Mouse (Mus musculus) lung, embryonic 14.5 days (tissue): ENCODE measurements at regions not wholly inside any gene's neighbourhood (a gene's known extent, or its start where the extent isn't known, plus 50 kb on each side); places are given as distances from the start of the nearest gene placed in this dataset.

Experiments
- ATAC-seq: fragments of 200-750 bp; cut with Nextera tagmentation; 2 replicates; pipeline ENCODE4 v1.8.0; 2017; ENCODE audit warnings: mild to moderate bottlenecking, moderate TSS enrichment, moderate library complexity; ENCODE audit not compliant: insufficient read depth
- DNase-seq: peaks from one replicate; pipeline ENCODE4 v3.0.0-alpha.2; 2015
- H3K27ac ChIP-seq: fragments of 300-500 bp; sonication (generic); 2 replicates; pipeline ENCODE4 v1.5.1; 2014; ENCODE audit warnings: low read depth, mild to moderate bottlenecking, moderate library complexity
- H3K27me3 ChIP-seq: fragments of 300-500 bp; sonication (generic); 2 replicates; pipeline ENCODE4 v1.6.1; 2014; ENCODE audit warnings: low read length, control low read depth; ENCODE audit not compliant: insufficient read depth
- H3K36me3 ChIP-seq: fragments of 300-500 bp; sonication (generic); 2 replicates; pipeline ENCODE4 v1.6.1; 2014; ENCODE audit warnings: control low read depth; ENCODE audit not compliant: insufficient read depth
- H3K4me1 ChIP-seq: fragments of 300-500 bp; sonication (generic); 2 replicates; pipeline ENCODE4 v1.6.1; 2014; ENCODE audit warnings: antibody characterized with exemption, control low read depth; ENCODE audit not compliant: insufficient read depth
- H3K4me2 ChIP-seq: fragments of 300-500 bp; sonication (generic); 2 replicates; pipeline ENCODE4 v1.6.1; 2014; ENCODE audit warnings: mild to moderate bottlenecking
- H3K4me3 ChIP-seq: fragments of 300-500 bp; sonication (generic); 2 replicates; pipeline ENCODE4 v1.5.1; 2014; ENCODE audit warnings: low read depth, low read length
- H3K9ac ChIP-seq: fragments of 300-500 bp; sonication (generic); 2 replicates; pipeline ENCODE4 v1.6.1; 2014
- H3K9me3 ChIP-seq: fragments of 300-500 bp; sonication (generic); 2 replicates; pipeline ENCODE4 v1.6.1; 2016; ENCODE audit warnings: low read depth, low read length, control low read depth
- CTCF ChIP-seq: IDR thresholded peaks from 2 replicates; pipeline ENCODE4 v1.5.1; 2016; ENCODE audit warnings: antibody characterized with exemption, low read depth
- WGBS: fragments of 180-500 bp; shearing (Covaris S2); extraction: QIAGEN DNeasy Blood & Tissue Kit; methylation state at CpG from one replicate; pipeline ENCODE4 v1.1.7; 2014; 5-methylcytosine and 5-hydroxymethylcytosine counted together

DNA sequence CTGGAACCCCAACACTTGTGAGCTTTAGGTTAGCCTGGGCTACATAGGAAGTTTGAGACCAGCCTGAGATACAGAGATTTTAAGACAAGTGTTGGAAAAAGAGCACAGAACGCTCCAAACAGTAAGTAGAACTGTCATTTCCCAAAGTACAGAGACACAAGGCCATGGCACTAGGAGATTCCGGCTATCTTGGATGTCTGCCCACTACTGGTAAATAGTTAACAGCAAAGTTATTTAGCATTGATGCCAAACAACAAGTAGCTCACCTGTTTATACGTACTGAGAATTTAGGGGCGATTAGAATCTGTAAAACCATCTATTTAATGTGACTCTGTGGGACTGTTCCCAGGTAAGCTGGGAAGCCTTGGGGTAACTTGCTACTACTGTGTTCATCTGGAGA is 135.6 kb upstream of the Hs3st4 start:
- no peak for TF ChIP-seq CTCF
- H3K4me3 ChIP-seq: no peak overlapping the region
- no peaks in the 10 kb centered on the region for H3K9me3 ChIP-seq
- H3K27ac ChIP-seq: no peak overlapping the region
- no peak overlapping the region for H3K9ac ChIP-seq
- H3K27me3 ChIP-seq: no peaks in the 10 kb centered on the region
- no peak for ATAC-seq
- no peak for DNase-seq
- no peaks in the 10 kb centered on the region for H3K36me3 ChIP-seq
- H3K4me1 ChIP-seq: no peaks in the 10 kb centered on the region
- WGBS: 72% methylated on average over 4 of the region's 4 CpGs
- no peak overlapping the region for H3K4me2 ChIP-seq

DNA sequence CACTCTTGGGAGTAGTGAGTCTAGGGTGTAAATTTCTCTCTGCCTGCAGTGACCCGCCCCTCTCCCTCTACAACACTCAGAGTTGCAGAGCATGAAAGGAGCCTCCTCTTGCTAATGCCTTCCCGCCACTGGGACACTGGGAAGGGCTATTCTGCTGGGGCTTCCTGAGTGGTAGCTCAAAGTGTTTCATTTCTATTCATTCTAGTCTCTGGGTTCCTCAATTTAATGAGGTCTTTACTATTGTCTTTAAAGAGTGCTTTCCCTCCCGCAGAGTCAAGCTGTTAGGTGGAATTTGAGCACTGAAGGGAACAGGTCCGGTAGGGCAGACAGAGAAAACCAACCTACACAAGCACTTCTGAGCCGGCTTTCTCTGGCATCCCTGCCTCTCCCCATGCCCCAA is 134.0 kb upstream of the Hs3st4 start:
- Histone ChIP-seq H3K27me3 (no peaks in the 10 kb centered on the region), H3K4me2 (no peak overlapping the region), H3K27ac (no peak overlapping the region), H3K4me3 (no peak overlapping the region), H3K36me3 (no peaks in the 10 kb centered on the region), H3K4me1 (no peaks in the 10 kb centered on the region), H3K9me3 (no peaks in the 10 kb centered on the region), H3K9ac (no peak overlapping the region)
- DNase-seq: no peak
- TF ChIP-seq CTCF: no peak
- WGBS: 49% methylated on average over 5 of the region's 5 CpGs
- ATAC-seq: no peak

DNA sequence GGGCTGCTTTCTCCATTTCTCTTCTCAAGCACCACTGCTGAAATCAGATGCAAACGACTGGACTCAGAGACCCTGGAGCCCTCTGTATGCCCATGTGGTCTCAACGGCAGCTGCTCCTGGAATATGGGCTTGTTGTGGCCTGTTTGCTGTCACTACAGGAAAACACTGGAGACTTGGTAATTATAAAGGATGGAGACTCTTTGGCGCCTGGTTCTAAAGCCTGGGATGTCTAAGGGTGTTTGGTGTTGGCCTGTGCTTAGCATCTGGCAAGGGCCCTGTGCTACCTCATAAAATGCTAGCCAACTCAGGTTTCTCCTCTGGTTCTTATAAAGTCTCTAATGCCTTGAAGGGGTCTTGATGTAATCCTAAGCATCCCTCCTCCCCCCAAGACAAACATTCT is 133.4 kb upstream of the Hs3st4 start:
- 62% methylated on average over 3 of the region's 3 CpGs for WGBS
- H3K4me2 ChIP-seq: no peak overlapping the region
- H3K9ac ChIP-seq: no peak overlapping the region
- H3K9me3 ChIP-seq: no peaks in the 10 kb centered on the region
- DNase-seq: no peak
- TF ChIP-seq CTCF: no peak
- no peaks in the 10 kb centered on the region for H3K36me3 ChIP-seq
- H3K27me3 ChIP-seq: no peaks in the 10 kb centered on the region
- H3K27ac ChIP-seq: no peak overlapping the region
- H3K4me1 ChIP-seq: no peaks in the 10 kb centered on the region
- ATAC-seq: no peak
- no peak overlapping the region for H3K4me3 ChIP-seq

DNA sequence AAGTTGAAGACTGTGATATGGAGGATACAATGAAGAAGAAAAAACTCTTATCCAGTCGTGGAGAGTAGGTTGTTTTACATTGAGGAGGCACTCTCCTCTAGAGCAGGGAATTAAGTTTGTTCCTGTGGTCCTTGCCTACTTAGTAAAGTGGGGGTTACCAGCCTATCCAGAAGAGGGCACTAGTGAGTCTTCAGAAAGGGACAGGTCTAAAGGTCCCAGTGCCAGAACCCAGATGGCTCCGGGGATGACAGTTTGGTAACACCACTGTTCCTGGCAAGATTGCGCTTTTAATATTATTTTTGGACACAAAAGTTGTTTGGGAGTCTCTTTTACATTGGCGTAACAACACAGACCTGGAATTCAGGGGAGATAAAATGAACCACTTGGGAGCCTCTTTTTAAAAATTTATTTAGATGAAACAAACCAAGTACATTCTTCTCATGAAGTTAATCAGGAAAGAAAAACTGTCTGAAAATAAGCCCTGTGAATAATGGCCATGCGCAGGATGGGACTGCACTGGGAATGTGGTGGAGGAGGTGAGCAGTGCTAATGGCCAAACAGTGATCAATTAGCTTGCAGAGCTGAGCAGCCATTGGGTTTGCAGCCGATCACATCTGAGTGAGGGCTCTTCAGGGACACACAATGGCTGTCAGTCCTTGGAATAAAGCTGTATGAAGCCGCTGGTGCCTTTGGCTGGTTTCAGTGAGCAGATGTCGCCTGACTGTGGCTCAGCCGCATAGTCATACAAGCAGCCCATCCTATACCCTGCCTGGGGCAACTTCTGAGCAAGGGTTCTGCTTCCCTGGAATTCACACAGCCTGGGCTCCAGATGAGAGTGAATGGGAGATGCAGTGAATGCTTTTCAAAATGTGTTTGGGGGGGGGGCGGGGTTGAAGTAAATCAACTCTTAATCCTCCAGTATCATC is 132.1 kb upstream of the Hs3st4 start:
- Histone ChIP-seq H3K36me3 (no peaks in the 10 kb centered on the region), H3K4me1 (no peaks in the 10 kb centered on the region), H3K27ac (no peak overlapping the region), H3K9me3 (no peaks in the 10 kb centered on the region), H3K27me3 (no peaks in the 10 kb centered on the region), H3K4me3 (no peak overlapping the region), H3K4me2 (no peak overlapping the region), H3K9ac (no peak overlapping the region)
- DNase-seq (peak; percentile 22), ATAC-seq (no peak)
- TF ChIP-seq CTCF: peak; percentile 36; the same call in 1 of the 2 replicates
- 78% methylated on average over 10 of the region's 10 CpGs for WGBS

DNA sequence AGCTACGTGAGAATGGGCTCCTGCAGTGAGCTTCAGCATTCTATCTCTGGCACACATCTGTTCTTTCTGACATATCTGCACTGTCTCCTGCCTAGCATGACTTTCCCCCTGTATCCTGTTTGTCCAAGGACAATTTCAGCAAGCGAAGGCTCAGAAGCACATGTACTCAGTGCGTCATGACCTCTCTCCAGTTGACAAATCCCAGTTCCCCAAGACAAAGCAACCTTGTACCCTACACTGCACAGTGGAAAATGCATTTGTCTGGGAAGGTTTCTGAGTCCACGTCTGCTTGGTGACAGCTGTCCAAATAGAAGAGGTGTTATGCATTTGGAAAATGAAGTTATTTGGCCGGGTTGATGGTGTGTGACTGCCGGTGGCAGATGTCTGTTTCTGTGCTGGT is 125.1 kb upstream of the Hs3st4 start:
- Histone ChIP-seq H3K9me3 (no peaks in the 10 kb centered on the region), H3K36me3 (no peaks in the 10 kb centered on the region), H3K9ac (no peak overlapping the region), H3K27ac (no peak overlapping the region), H3K4me3 (no peak overlapping the region), H3K4me2 (no peak overlapping the region), H3K4me1 (no peaks in the 10 kb centered on the region), H3K27me3 (no peaks in the 10 kb centered on the region)
- DNase-seq (peak; percentile 0), ATAC-seq (no peak)
- TF ChIP-seq CTCF: no peak
- WGBS: 44% methylated on average over 6 of the region's 6 CpGs

DNA sequence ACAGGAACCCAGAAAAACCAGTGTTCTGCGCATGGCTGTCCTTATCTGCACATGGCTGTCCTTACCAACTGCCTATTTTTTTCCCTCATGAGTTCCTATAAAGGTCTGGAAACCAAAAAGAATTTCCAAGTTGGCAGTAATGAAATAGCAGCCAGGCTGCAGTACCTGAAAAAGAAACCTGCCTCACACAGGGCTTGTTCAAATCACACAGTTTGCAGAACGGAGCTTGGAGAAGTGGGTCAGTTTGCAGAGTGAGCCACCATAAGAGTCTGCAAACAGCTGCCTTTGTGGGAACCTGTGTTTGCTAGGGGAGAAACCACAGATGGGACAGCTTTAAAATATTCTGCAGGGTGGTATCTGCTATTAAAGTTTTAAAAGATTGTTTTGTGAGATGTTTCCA is 121.0 kb upstream of the Hs3st4 start:
- no peak for TF ChIP-seq CTCF
- no peak for DNase-seq
- Histone ChIP-seq H3K9ac (no peak overlapping the region), H3K36me3 (no peaks in the 10 kb centered on the region), H3K27me3 (no peaks in the 10 kb centered on the region), H3K4me2 (no peak overlapping the region), H3K9me3 (no peaks in the 10 kb centered on the region), H3K27ac (no peak overlapping the region), H3K4me1 (no peaks in the 10 kb centered on the region), H3K4me3 (no peak overlapping the region)
- 63% methylated on average over 2 of the region's 2 CpGs for WGBS
- ATAC-seq: no peak

DNA sequence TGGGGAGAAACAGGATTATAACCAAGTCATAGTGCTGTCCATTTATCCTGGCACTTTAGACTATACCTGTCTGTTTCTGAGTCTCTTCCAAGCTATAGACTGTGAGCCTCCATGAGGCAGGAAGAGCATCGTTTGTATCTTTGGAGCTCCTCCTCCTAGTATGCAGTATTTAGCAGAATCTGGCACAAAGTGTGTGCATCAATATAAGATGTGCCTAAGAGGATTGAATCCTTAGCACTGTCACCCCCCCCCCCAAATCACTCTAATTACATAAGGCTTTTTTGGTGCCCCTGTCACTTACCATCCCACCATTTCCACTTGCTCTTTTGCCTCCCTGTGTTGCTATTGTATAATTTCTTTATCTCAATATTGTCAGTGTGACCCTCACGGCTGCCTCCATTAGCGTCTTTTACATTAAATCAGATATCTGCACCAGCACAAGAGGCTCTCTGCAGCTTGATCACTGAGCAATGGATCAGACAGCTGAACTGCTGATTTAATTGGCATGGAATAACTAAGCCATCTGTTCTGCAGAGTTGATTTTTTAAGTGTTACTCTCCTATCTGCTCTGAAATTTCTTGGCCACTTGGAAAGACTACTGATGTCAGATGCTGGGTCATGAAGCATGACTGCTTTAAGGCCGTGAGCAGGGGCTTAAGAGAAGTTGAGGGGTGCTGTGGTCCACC is 85.8 kb upstream of the Hs3st4 start:
- ATAC-seq (no peak), DNase-seq (no peak)
- 80% methylated on average over 4 of the region's 4 CpGs for WGBS
- H3K9me3 ChIP-seq: no peaks in the 10 kb centered on the region
- no peak overlapping the region for H3K4me3 ChIP-seq
- no peaks in the 10 kb centered on the region for H3K27me3 ChIP-seq
- no peak overlapping the region for H3K4me2 ChIP-seq
- no peak overlapping the region for H3K9ac ChIP-seq
- H3K27ac ChIP-seq: no peak overlapping the region
- no peaks in the 10 kb centered on the region for H3K4me1 ChIP-seq
- H3K36me3 ChIP-seq: no peaks in the 10 kb centered on the region
- TF ChIP-seq CTCF: no peak
